Mouse (Mus musculus) hindbrain, postnatal 0 days (tissue): ENCODE data around the gene Kantr. TPM values are rescaled to one million over a fixed set of nuclear protein-coding genes. Genes with fewer than 3 reads are reported as not detected.
"Not testable (repeated sequence)": the region's sequence is repeated elsewhere in the genome, so short reads cannot be mapped to it uniquely, and the experiment has no call there.

ENCODE experiments used
- ATAC-seq: fragments of 200-750 bp; cut with Nextera tagmentation; 2 replicates; pipeline ENCODE4 v1.8.0; 2017; ENCODE audit warnings: mild to moderate bottlenecking, moderate TSS enrichment, moderate library complexity
- DNase-seq: peaks from one replicate; pipeline ENCODE4 v3.0.0-alpha.2; 2015; ENCODE audit warnings: low spot score
- H3K27ac ChIP-seq: fragments of 300-500 bp; sonication (generic); 2 replicates; pipeline ENCODE4 v1.5.1; 2014; ENCODE audit warnings: mild to moderate bottlenecking
- H3K27me3 ChIP-seq: fragments of 300-500 bp; sonication (generic); 2 replicates; pipeline ENCODE4 v1.6.1; 2014; ENCODE audit warnings: low read length, mixed read lengths; ENCODE audit not compliant: insufficient read depth
- H3K36me3 ChIP-seq: fragments of 300-500 bp; sonication (generic); 2 replicates; pipeline ENCODE4 v1.6.1; 2014; ENCODE audit warnings: low read length, mixed read lengths; ENCODE audit not compliant: insufficient read depth
- H3K4me1 ChIP-seq: fragments of 300-500 bp; sonication (generic); 2 replicates; pipeline ENCODE4 v1.6.1; 2014; ENCODE audit warnings: antibody characterized with exemption, low read length, mixed read lengths; ENCODE audit not compliant: insufficient read depth
- H3K4me2 ChIP-seq: fragments of 300-500 bp; sonication (generic); 2 replicates; pipeline ENCODE4 v1.6.1; 2014; ENCODE audit warnings: low read depth, mild to moderate bottlenecking, low read length, moderate library complexity, mixed read lengths
- H3K4me3 ChIP-seq: fragments of 300-500 bp; sonication (generic); 2 replicates; pipeline ENCODE4 v1.5.1; 2014; ENCODE audit warnings: low read length
- H3K9ac ChIP-seq: fragments of 300-500 bp; sonication (generic); replicated peaks from 2 replicates; pipeline ENCODE4 v1.6.1; 2014; ENCODE audit warnings: mild to moderate bottlenecking, low read length, moderate library complexity, mixed read lengths
- H3K9me3 ChIP-seq: fragments of 300-500 bp; sonication (generic); 2 replicates; pipeline ENCODE4 v1.6.1; 2016; ENCODE audit warnings: low read length, mixed read lengths
- CTCF ChIP-seq: IDR thresholded peaks from 2 replicates; pipeline ENCODE4 v1.5.1; 2016; ENCODE audit warnings: antibody characterized with exemption, control low read depth, low read depth
- WGBS: fragments of 180-500 bp; shearing (Covaris S2); extraction: QIAGEN DNeasy Blood & Tissue Kit; methylation state at CpG from one replicate; pipeline ENCODE4 v1.1.7; 2014; 5-methylcytosine and 5-hydroxymethylcytosine counted together
- polyA plus RNA-seq: library from polyadenylated mRNA; unstranded; fragments of >200 nt; fragmentation: Nextera tagmentation; extraction: Ambion mirVana; gene quantifications from 2 replicates; pipeline ENCODE4 v1.2.1, GENCODE M21; 2015
- total RNA-seq: library from RNA; depleted of rRNA; stranded (reverse); fragments of >200 nt; gene quantifications from 2 replicates; pipeline ENCODE4 v1.2.3, GENCODE M21; 2014

Kantr gene
- total and polyA plus RNA-seq, 2 experiments from 2014 or later = 21.3 to 21.7 TPM

- H3K27ac ChIP-seq = peak overlapping the region; percentile 58
- peak; percentile 33 for DNase-seq
Measured at GRCm38 (mm10) chrX:152346587-152346986, 19.3 kb upstream of the Kantr start.

GRCm38 (mm10) chrX:152342903-152343302, 15.6 kb upstream of the Kantr start:
- Histone ChIP-seq H3K4me2 (peak overlapping the region; percentile 47), H3K27me3 (no peaks in the 10 kb centered on the region), H3K36me3 (no peaks in the 10 kb centered on the region; the same call in 1 of the 2 replicates), H3K9ac (0 out of 2 replicates have a peak overlapping the region, but pooled peaks have one; percentile 17), H3K4me1 (no peaks in the 10 kb centered on the region), H3K27ac (peak overlapping the region; percentile 78), H3K9me3 (no peaks in the 10 kb centered on the region), H3K4me3 (peak overlapping the region; percentile 26)
- ATAC-seq = no peak
- TF ChIP-seq CTCF = no peak
- 34% methylated on average over 6 of the region's 6 CpGs for WGBS
- DNase-seq = no peak

More at GRCm38 (mm10) chrX:152346587-152346986, 19.3 kb upstream of the Kantr start:
- Histone ChIP-seq H3K9me3 (no peaks in the 10 kb centered on the region), H3K4me2 (no peak overlapping the region), H3K4me3 (no peak overlapping the region), H3K27me3 (no peaks in the 10 kb centered on the region), H3K4me1 (no peaks in the 10 kb centered on the region), H3K36me3 (no peaks in the 10 kb centered on the region), H3K9ac (no peak overlapping the region)
- no peak for TF ChIP-seq CTCF
- WGBS = 75% methylated on average over 15 of the region's 15 CpGs
- no peak for ATAC-seq

GRCm38 (mm10) chrX:152342358-152342901, 15.1 kb upstream of the Kantr start, which contains the start of gene Tspyl2:
Tspyl2 (minus strand) TSS chrX:152342425.
- H3K4me3 ChIP-seq = peak within 1 kb of the TSS; percentile 58
- peak within 1 kb of the TSS; percentile 60 for H3K4me2 ChIP-seq
- WGBS = 21% methylated on average over 22 of the region's 27 CpGs
- no peaks in the 10 kb centered on the region for H3K9me3 ChIP-seq
- H3K9ac ChIP-seq = peak within 1 kb of the TSS; percentile 76
- H3K27me3 ChIP-seq = no peaks in the 10 kb centered on the region
- no peaks in the 10 kb centered on the region for H3K4me1 ChIP-seq
- no peak for TF ChIP-seq CTCF
- peak; percentile 96 for ATAC-seq
- peak; percentile 95 for DNase-seq
- H3K36me3 ChIP-seq = no peaks in the 10 kb centered on the region; the same call in 1 of the 2 replicates
- peak within 1 kb of the TSS; percentile 91 for H3K27ac ChIP-seq

- peak; percentile 28 for DNase-seq
- no peak for TF ChIP-seq CTCF
- no peak for ATAC-seq
Measured at GRCm38 (mm10) chrX:152341496-152341895, 14.2 kb upstream of the Kantr start.

GRCm38 (mm10) chrX:152336546-152337332, 9.4 kb upstream of the Kantr start:
- ATAC-seq (peak; percentile 99), DNase-seq (peak; percentile 96)
- Histone ChIP-seq H3K27ac (peak overlapping the region; percentile 90), H3K4me1 (no peaks in the 10 kb centered on the region), H3K9ac (0 out of 2 replicates have a peak overlapping the region, but pooled peaks have one; percentile 37), H3K27me3 (no peaks in the 10 kb centered on the region; the same call in 1 of the 2 replicates), H3K4me3 (peak overlapping the region; percentile 16; the same call in 1 of the 2 replicates), H3K4me2 (peak overlapping the region; percentile 42), H3K36me3 (no peaks in the 10 kb centered on the region; the same call in 1 of the 2 replicates), H3K9me3 (no peaks in the 10 kb centered on the region)
- 21% methylated on average over 33 of the region's 33 CpGs for WGBS
- TF ChIP-seq CTCF = peak; percentile 16; the same call in 1 of the 2 replicates

More at GRCm38 (mm10) chrX:152341496-152341895, 14.2 kb upstream of the Kantr start:
- Histone ChIP-seq H3K4me3 (peak overlapping the region; percentile 58), H3K36me3 (no peaks in the 10 kb centered on the region; the same call in 1 of the 2 replicates), H3K4me2 (peak overlapping the region; percentile 60), H3K9me3 (no peaks in the 10 kb centered on the region), H3K4me1 (no peaks in the 10 kb centered on the region), H3K27ac (peak overlapping the region; percentile 91), H3K27me3 (no peaks in the 10 kb centered on the region; the same call in 1 of the 2 replicates), H3K9ac (peak overlapping the region; percentile 76)
- WGBS = 29% methylated on average over 11 of the region's 11 CpGs

GRCm38 (mm10) chrX:152336123-152336522, 8.8 kb upstream of the Kantr start:
- not testable (repeated sequence) for ATAC-seq, H3K9ac ChIP-seq, DNase-seq, H3K36me3 ChIP-seq, H3K4me3 ChIP-seq, H3K4me1 ChIP-seq, H3K9me3 ChIP-seq, H3K27me3 ChIP-seq, H3K4me2 ChIP-seq
- H3K27ac ChIP-seq = peak overlapping the region; percentile 90
- 38% methylated on average over 4 of the region's 4 CpGs for WGBS

GRCm38 (mm10) chrX:152329400-152329799, 2.1 kb upstream of the Kantr start:
- not testable (repeated sequence) for H3K4me3 ChIP-seq, H3K9ac ChIP-seq, H3K9me3 ChIP-seq, H3K27me3 ChIP-seq, ATAC-seq, H3K4me2 ChIP-seq, H3K36me3 ChIP-seq, H3K27ac ChIP-seq, DNase-seq, H3K4me1 ChIP-seq
